Mouse (Mus musculus): ENCODE data around the gene Hdgfl2.

- no peak for TF ChIP-seq CTCF (IDR thresholded peaks at IDR 0.05; ENCODE audit: low read depth)
- TF ChIP-seq EP300 (optimal IDR thresholded peaks at IDR 0.05) = no peak
Measured at GRCm38 (mm10) chr17:56119981-56120880, 40.8 kb downstream of the Hdgfl2 start.

Measured in stomach, postnatal 0 days (tissue).